Mouse (Mus musculus) brain, adult 2 months (tissue): ENCODE results near the gene Adat3.
A peak's percentile ranks its signal among the peaks of the same experiment; 100 is the strongest.
"Not testable (repeated sequence)": the region's sequence is repeated elsewhere in the genome, so short reads cannot be mapped to it uniquely, and the experiment has no call there.

Source experiments
- DNase-seq: peaks from one replicate; pipeline ENCODE4 v3.0.0; 2011; ENCODE audit warnings: low read depth, low spot score

Adat3 gene

DNA sequence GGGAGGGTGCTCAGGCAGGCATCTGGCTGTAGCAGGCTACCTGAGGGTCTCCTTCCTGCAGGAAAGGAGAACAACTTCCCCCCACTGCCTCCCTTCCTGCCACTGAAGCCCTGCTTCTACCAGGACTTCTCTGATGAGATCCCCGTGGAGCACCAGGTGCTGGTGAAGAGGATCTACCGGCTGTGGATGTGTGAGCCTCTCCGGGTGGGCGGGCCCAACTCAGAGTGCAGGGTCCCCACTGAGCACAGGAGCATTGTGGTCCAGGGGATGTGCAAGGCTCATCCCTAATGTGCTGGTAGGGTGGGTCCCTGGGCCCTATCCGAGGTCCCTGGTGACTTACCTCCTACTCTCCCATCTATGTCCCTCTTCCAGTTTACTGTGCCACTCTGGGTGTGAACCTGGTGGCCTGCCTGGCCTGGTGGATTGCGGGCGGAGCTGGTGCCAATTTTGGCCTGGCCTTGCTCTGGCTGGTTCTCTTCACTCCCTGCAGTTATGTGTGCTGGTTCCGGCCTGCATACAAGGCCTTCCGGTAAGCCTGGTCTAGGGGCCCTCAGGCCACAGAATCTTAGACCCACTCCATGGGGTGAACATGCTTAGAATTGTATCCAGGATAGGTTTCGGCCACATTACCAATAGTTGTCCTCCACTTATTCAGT is 6.7 kb downstream of the Adat3 start:
- no peak for DNase-seq

- DNase-seq = peak; percentile 95
Observed at GRCm38 (mm10) chr10:80610116-80610785, 7.6 kb downstream of the Adat3 start.

GRCm38 (mm10) chr10:80611024-80611423 is 8.3 kb downstream of the Adat3 start:
- peak; percentile 47 for DNase-seq

DNA sequence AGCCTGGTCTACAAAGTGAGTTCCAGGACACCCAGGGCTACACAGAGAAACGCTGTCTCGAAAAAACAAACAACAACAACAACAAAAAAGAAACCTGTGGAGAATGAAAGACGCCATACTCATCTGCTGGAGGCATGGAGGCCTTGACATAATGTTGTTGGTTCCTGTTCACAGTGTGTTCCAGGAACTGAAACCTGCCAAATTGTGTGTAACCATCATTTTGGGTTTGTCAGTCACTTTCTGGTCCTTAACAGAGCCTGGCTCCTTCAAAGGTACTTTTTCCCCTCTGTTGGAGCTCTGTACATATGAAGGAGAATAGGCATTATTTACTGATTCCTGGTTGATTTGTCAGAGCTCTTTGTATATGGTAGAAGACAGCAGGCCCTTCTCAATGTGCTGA is 9.2 kb downstream of the Adat3 start:
- no peak for DNase-seq

DNA sequence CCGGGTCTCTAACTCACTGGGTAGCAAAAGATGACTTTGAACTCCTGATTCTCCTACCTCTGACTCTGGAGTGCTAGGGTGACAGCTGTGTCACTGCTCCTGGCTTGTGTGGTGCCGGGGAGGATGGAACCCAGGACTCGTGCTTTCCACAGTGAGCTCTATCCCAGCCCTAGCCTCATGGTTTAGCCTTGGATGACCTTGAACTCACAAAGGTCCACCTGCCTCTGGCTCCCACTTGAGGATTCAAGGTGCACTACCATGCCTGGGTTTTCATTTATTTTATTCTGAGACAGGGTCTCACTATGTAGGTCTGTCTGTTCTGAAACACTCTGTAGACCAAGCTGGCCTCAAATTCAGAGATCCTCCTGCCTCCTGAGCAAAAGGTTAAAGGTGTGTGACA is 11.1 kb downstream of the Adat3 start:
- DNase-seq = no peak

DNA sequence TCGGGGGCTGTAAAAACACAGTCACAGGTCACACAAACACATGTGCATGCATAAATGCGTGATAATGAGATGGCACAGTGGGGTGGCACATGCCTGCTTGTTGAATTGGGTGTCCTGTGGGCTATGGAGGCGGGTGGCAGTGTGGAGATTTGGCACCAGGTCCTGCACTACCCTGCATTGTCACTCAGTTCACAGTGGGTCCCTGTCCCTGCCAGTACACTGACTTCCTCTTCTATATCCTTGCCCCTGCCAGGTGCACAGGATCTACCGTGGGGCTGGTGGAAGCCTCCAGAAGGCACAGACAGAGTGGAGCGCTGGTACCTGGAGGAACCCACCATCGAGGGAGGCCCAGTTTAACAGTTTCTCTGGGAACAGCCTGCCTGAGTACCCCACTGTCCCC is 11.7 kb downstream of the Adat3 start:
- DNase-seq = no peak

DNA sequence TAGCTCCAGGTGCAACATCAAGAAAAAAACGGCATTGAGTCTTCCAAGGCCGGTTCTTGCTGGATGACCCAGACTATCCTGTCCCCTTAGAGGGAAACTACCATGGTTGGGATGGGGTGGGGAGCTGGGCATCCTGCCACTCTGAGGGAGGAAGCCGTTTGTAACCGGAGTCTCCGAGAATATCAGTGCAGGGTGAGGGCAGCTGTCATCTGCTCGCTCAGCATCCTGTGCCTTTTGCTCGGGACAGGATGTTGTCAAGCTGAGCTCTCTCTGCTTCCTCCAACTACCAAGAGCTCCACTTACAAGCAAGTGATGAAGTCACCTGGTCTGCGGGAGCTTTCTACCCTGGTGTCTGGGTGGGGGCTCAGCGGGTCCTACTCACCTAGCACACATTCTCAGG is 15.5 kb downstream of the Adat3 start:
- DNase-seq = no peak

DNA sequence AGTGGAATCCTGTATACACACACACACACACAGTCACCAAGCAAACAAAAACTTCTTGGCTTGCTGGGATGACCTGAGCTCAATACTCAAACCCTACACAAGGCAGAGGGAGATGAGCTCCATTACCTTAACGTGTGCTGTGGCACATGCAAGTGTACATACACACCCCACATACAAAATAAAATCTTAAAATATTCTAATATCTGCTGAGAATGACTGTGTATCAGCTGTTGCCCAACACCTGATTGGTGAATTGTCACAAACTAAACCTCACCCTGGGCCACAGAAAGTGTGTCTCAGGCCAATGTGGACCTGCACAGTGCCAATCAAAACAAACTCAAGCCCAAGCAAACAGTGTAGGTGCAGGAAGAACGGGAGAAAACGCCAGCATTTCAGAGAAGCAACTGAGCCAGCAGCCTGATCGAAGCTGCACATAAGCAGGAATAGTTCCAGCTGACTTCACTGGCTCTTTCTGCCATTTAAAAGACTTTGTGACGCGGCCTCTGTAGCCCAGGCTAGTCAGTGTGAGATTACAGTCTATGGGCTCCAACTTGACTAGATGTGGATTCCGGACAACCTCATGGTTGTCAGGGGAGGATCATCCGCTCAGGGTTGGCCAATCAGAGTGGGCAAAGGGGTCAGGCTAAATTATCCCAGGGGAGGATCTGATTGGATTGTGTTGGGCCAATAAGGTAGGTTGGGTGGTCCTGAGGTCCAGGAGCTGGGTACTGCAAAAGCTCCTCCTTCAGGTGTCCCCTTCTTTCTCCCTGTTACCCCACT is 17.0 kb downstream of the Adat3 start:
- DNase-seq = no peak

DNA sequence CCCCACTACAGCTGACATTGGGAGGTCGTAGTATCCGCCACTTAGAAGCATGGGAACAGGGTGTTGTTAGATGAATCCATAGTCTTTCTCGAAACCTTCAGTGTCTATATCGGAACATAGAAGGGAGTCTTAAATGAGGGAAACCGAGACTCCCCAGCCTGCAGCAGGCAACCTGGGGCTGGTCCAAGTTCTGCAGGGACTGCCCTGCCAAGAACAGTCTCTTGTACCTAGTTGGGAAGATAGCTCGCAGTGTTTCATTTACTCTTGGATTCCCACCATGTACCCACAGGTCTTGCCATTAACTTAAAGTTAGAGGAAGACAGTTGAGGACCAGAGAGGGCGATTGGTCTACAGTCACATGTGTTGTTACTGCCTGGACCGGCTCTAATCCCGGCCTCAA is 17.7 kb downstream of the Adat3 start:
- DNase-seq = no peak

DNA sequence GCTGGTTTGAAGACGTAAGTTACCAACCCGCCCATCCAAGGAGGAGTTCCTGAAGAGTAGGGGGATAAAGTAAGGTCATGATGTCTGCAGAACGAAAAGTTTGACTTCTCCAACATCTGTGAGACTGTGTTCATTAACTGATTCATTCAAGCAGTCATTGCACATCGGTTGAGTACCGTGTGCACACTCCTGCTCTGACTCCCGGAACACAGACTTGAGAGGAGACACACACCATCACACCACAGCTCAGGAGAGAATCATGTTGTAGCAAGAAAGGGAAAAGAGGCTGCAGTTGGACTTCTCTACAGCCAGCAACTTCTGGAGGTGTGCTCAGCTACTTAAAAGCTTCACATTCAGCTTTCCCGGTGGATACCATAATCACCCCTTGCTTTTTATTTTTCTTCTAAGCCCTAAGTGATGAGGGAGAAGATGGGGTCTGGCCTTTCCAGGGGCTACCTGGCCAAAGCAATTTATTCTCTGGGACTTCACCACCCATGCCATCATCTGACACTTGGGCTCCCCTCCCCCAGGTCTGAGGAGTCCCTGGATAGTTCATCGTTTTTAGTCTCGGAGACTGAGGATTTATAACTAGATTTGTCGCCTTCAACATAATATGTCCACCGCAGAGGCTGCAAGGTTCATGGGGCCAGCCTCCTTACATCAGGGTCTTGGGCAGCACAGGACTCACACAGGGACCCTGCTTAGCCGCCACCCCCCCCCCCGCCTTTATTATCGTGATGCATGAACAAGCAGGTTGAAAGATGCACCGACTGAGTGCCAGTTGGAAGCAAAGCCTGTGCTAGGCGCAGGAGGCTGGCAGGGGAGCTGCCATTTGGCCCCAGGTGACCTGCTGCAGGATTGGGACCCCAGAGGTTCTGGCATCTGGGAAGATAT is 18.4 kb downstream of the Adat3 start:
- no peak for DNase-seq

- DNase-seq = no peak
Observed at GRCm38 (mm10) chr10:80621690-80621939, 18.9 kb downstream of the Adat3 start.

GRCm38 (mm10) chr10:80621940-80622660 is 19.4 kb downstream of the Adat3 start:
- DNase-seq = peak; percentile 100

GRCm38 (mm10) chr10:80622661-80623456 is 20.2 kb downstream of the Adat3 start, which contains the start of gene Csnk1g2:
Gene Csnk1g2, plus strand, starts transcription at chr10:80622838.
- no peak for DNase-seq

GRCm38 (mm10) chr10:80623457-80624191 is 20.9 kb downstream of the Adat3 start:
- DNase-seq = peak; percentile 69

DNA sequence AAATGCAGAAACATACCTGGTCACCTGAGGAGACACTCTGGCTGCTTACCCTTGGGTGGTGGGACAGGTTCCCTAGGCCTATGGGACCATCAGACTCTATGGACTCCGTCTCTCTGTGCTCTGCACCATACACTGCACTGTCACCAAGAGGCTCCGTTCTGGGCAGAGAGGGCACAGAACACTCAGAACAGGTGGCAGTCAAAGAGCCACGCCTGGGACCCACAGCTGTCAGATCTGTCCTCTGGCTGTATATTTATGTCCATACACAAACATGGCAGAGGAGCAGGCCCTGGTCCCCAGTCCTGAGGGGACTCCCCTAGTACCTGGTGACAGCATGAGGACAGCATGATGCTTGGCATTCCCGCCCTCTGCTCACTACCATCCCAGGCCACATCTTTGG is 23.1 kb downstream of the Adat3 start:
- DNase-seq = no peak

DNA sequence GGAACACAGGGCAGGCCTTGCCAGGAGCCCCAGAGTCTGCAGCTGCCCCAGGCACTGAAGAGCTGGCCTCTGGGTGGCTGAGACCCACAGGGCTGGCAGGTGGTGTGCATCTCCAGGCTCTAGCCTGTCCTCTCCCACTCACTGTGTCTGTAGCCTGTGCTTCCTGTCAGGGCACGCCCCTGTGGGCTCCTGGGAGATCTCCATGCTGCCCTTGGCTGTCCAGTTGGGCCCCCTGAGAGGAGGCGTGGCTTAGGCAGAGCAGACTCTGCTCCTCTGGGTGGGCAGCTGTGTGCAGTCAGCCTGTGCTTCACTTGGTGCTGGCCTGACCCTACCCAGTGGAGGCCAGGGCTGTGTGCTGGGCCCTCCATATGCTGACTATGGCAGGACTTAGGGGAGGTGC is 25.0 kb downstream of the Adat3 start:
- no peak for DNase-seq

GRCm38 (mm10) chr10:80628925-80629324 is 26.2 kb downstream of the Adat3 start:
- no peak for DNase-seq

- DNase-seq = no peak
Observed at GRCm38 (mm10) chr10:80635345-80635744, 32.7 kb downstream of the Adat3 start.

DNA sequence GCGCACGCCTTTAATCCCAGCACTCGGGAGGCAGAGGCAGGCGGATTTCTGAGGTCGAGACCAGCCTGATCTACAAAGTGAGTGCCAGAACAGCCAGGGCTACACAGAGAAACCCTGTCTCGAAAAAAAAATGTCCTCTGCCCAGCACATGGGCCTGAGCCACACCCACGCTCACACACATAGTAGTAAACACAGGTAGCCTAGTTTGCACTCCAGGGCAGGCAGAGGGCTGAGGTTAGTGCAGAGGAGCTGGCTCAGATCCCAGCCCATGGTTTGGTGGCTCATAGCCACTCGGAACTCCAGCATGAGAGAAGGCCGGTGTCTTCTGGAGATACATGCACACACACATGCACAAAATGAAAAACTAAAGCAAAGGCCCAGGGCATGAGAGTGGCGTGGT is 44.3 kb downstream of the Adat3 start:
- no peak for DNase-seq

DNA sequence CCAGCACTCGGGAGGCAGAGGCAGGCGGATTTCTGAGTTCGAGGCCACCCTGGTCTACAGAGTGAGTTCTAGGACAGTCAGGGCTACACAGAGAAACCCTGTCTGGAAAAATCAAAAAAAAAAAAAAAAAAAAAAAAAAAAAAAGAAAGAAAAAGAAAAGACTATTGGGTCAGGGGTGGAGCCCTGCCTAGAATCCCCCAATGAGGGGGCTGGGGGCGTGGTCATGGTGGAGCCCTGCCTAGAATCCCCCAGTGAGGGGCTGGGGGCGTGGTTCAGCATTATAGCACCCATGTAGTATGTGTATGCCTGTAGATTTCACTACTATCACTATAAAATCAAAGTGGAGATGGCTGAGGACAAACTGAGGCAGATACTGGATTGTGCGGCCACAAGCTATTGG is 47.2 kb downstream of the Adat3 start:
- DNase-seq = not testable (repeated sequence)
